Mouse (Mus musculus) MEL (cell line): Measurements from ENCODE around the gene Cmc2. TPM values are rescaled to one million over a fixed set of nuclear protein-coding genes. Genes with fewer than 3 reads are reported as not detected.

ENCODE experiments used
- DNase-seq: peaks from one replicate; pipeline ENCODE4 v3.0.0; 2011; ENCODE audit warnings: low read depth, low spot score
- H3K27ac ChIP-seq: 2 replicates; pipeline ENCODE4 v1.5.1; 2012; ENCODE audit warnings: low read depth, mild to moderate bottlenecking, control low read depth, low read length, moderate library complexity; ENCODE audit not compliant: control insufficient read depth
- H3K27me3 ChIP-seq, 2 experiments: fragments of 150-350 bp in 1 of 2; sonication (generic) in 1 of 2; 2 replicates each; pipeline ENCODE4 v1.6.1; 2012; ENCODE audit warnings: low read length in 2 of 2, mild to moderate bottlenecking in 2 of 2, improper control_type of control experiment in 1 of 2, moderate library complexity in 1 of 2; ENCODE audit not compliant: insufficient read depth in 2 of 2, control insufficient read depth in 1 of 2
- H3K36me3 ChIP-seq, 2 experiments: 2 replicates each; pipeline ENCODE4 v1.6.1; 2012 to 2014; ENCODE audit warnings: low read length in 2 of 2, improper control_type of control experiment in 1 of 2, inconsistent platforms in 1 of 2, mild to moderate bottlenecking in 1 of 2; ENCODE audit not compliant: insufficient read depth in 2 of 2, control insufficient read depth in 1 of 2
- H3K4me1 ChIP-seq, 2 experiments: fragments of 150-350 bp in 1 of 2; sonication (generic) in 1 of 2; 2 replicates each; pipeline ENCODE4 v1.6.1; 2012; ENCODE audit warnings: low read length in 2 of 2, improper control_type of control experiment in 1 of 2, mild to moderate bottlenecking in 1 of 2; ENCODE audit not compliant: insufficient read depth in 2 of 2, control insufficient read depth in 1 of 2
- H3K4me3 ChIP-seq, 2 experiments: fragments of 150-350 bp in 1 of 2; sonication (generic) in 1 of 2; 2 replicates each; pipeline ENCODE4 v1.5.1; 2012; ENCODE audit warnings: low read depth in 2 of 2, low read length in 2 of 2, mild to moderate bottlenecking in 2 of 2, moderate library complexity in 2 of 2, control low read depth in 1 of 2, improper control_type of control experiment in 1 of 2; ENCODE audit not compliant: control insufficient read depth in 1 of 2, insufficient read depth in 1 of 2
- H3K79me2 ChIP-seq: 2 replicates; pipeline ENCODE4 v1.6.1; 2012; ENCODE audit warnings: mild to moderate bottlenecking, low read length, moderate library complexity; ENCODE audit not compliant: control insufficient read depth, poor library complexity, insufficient read depth
- H3K9ac ChIP-seq: 2 replicates; pipeline ENCODE4 v1.6.1; 2012; ENCODE audit warnings: low read depth, mild to moderate bottlenecking, control low read depth, low read length, moderate library complexity; ENCODE audit not compliant: control insufficient read depth, poor library complexity, severe bottlenecking
- H3K9me3 ChIP-seq: fragments of 150-350 bp; sonication (generic); replicated peaks from 2 replicates; pipeline ENCODE4 v1.6.1; 2012; ENCODE audit warnings: mild to moderate bottlenecking, low read length, improper control_type of control experiment, moderate library complexity; ENCODE audit not compliant: insufficient read depth
- CHD2 ChIP-seq: IDR thresholded peaks from 2 replicates; pipeline ENCODE4 v1.6.1; 2011; ENCODE audit warnings: low read length, improper control_type of control experiment
- CTCF ChIP-seq, 3 experiments: IDR thresholded peaks in 2 of 3; conservative IDR thresholded peaks in 1 of 3; 2 replicates each; pipeline ENCODE4 v1.5.1; 2011 to 2012; ENCODE audit warnings: low read length in 3 of 3, low read depth in 2 of 3, mild to moderate bottlenecking in 2 of 3, improper control_type of control experiment in 1 of 3, inconsistent platforms in 1 of 3, mixed read lengths in 1 of 3, moderate library complexity in 1 of 3; ENCODE audit not compliant: control insufficient read depth in 1 of 3, insufficient read depth in 1 of 3, poor library complexity in 1 of 3, severe bottlenecking in 1 of 3
- JUND ChIP-seq: IDR thresholded peaks from 2 replicates; pipeline ENCODE4 v1.6.1; 2011; ENCODE audit warnings: low read depth, mild to moderate bottlenecking, improper control_type of control experiment, low read length
- MAFK ChIP-seq: IDR thresholded peaks from 2 replicates; pipeline ENCODE4 v1.6.1; 2011; ENCODE audit warnings: low read depth, mild to moderate bottlenecking, low read length, improper control_type of control experiment, borderline replicate concordance
- MEF2A ChIP-seq: IDR thresholded peaks from 2 replicates; pipeline ENCODE4 v1.6.1; 2014; ENCODE audit warnings: low read depth, mild to moderate bottlenecking, inconsistent platforms, low read length, improper control_type of control experiment; ENCODE audit not compliant: poor library complexity, insufficient replicate concordance, severe bottlenecking; ENCODE audit errors: extremely low read depth
- NELFE ChIP-seq: IDR thresholded peaks from 2 replicates; pipeline ENCODE4 v1.6.1; 2011; ENCODE audit warnings: low read depth, low read length, improper control_type of control experiment
- POLR2A ChIP-seq, 2 experiments: IDR thresholded peaks; 2 replicates each; pipeline ENCODE4 v1.6.1; 2011 to 2012; ENCODE audit warnings: low read length in 2 of 2, mild to moderate bottlenecking in 2 of 2, control low read depth in 1 of 2, improper control_type of control experiment in 1 of 2, low read depth in 1 of 2, moderate library complexity in 1 of 2; ENCODE audit not compliant: control insufficient read depth in 1 of 2, insufficient read depth in 1 of 2, poor library complexity in 1 of 2
- POLR2AphosphoS2 ChIP-seq: IDR thresholded peaks from 2 replicates; pipeline ENCODE4 v1.6.1; 2011; ENCODE audit warnings: low read length, improper control_type of control experiment
- RAD21 ChIP-seq: IDR thresholded peaks from 2 replicates; pipeline ENCODE4 v1.6.1; 2011; ENCODE audit warnings: mild to moderate bottlenecking, low read depth, low read length, improper control_type of control experiment
- SMC3 ChIP-seq: IDR thresholded peaks from 2 replicates; pipeline ENCODE4 v1.6.1; 2011; ENCODE audit warnings: low read depth, low read length, improper control_type of control experiment
- TBP ChIP-seq: IDR thresholded peaks from 2 replicates; pipeline ENCODE4 v1.8.0; 2011; ENCODE audit warnings: low read depth, low read length, improper control_type of control experiment
- UBTF ChIP-seq: IDR thresholded peaks from 2 replicates; pipeline ENCODE4 v1.6.1; 2012; ENCODE audit warnings: low read depth, mild to moderate bottlenecking, inconsistent platforms, low read length, improper control_type of control experiment, moderate library complexity, borderline replicate concordance; ENCODE audit not compliant: insufficient read depth
- ZKSCAN1 ChIP-seq: IDR thresholded peaks from 2 replicates; pipeline ENCODE4 v1.6.1; 2012; ENCODE audit warnings: low read depth, mild to moderate bottlenecking, inconsistent platforms, low read length, improper control_type of control experiment, moderate library complexity
- ZNF384 ChIP-seq: IDR thresholded peaks from 2 replicates; pipeline ENCODE4 v1.6.1; 2012; ENCODE audit warnings: low read depth, mild to moderate bottlenecking, inconsistent platforms, low read length, improper control_type of control experiment
- polyA plus RNA-seq, 2 experiments: library from polyadenylated mRNA; stranded (reverse) in 1 of 2; unstranded in 1 of 2; fragments of >175 nt in 1 of 2; fragments of >200 nt in 1 of 2; gene quantifications; 2 replicates each; pipeline versions ENCODE4 v1.2.1 to v1.2.4; 2012; ENCODE audit warnings: low replicate concordance in 2 of 2, low read depth in 1 of 2; ENCODE audit not compliant: insufficient read length in 2 of 2, insufficient read depth in 1 of 2, missing spikeins in 1 of 2
- total RNA-seq: library from RNA; depleted of rRNA; stranded (reverse); fragments of 300-350 nt; gene quantifications from 2 replicates; pipeline ENCODE4 v1.2.3, GENCODE M21; 2012

Cmc2 gene
- total and polyA plus RNA-seq, 3 experiments: 65.4 to 111 TPM; not detected in 1

GRCm38 (mm10) chr8:116891446-116891845 is 29.8 kb downstream of the Cmc2 start:
- no peaks in the 10 kb centered on the region for H3K79me2 ChIP-seq
- no peak for DNase-seq
- no peak overlapping the region for H3K27ac ChIP-seq
- H3K9ac ChIP-seq: no peak overlapping the region
- no peak for TF ChIP-seq POLR2AphosphoS2
- no peak for TF ChIP-seq NELFE
- TF ChIP-seq ZKSCAN1: no peak
- no peak for TF ChIP-seq CTCF (IDR thresholded peaks at IDR 0.05 in 2 of 3, conservative IDR thresholded peaks at IDR 0.05 in 1 of 3; ENCODE audit: control insufficient read depth in 1 of 3, insufficient read depth in 1 of 3, low read depth in 2 of 3, low read length in 3 of 3, poor library complexity in 1 of 3, severe bottlenecking in 1 of 3)
- TF ChIP-seq POLR2A (IDR thresholded peaks at IDR 0.05; ENCODE audit: control insufficient read depth in 1 of 2, insufficient read depth in 1 of 2, low read depth in 1 of 2, low read length in 2 of 2, poor library complexity in 1 of 2): no peak
- TF ChIP-seq SMC3: no peak
- TF ChIP-seq UBTF: no peak
- no peak for TF ChIP-seq MAFK
- no peak for TF ChIP-seq RAD21
- no peaks in the 10 kb centered on the region for H3K4me1 ChIP-seq
- H3K4me3 ChIP-seq: no peak overlapping the region
- H3K27me3 ChIP-seq: no peaks in the 10 kb centered on the region
- peaks cover 0 to 2% of the 10 kb centered on the region in 2 experiments; a peak in 2 of 4 replicates for H3K36me3 ChIP-seq
- no peaks in the 10 kb centered on the region for H3K9me3 ChIP-seq

GRCm38 (mm10) chr8:116887813-116888212 is 33.4 kb downstream of the Cmc2 start:
- TF ChIP-seq POLR2A (IDR thresholded peaks at IDR 0.05; ENCODE audit: control insufficient read depth in 1 of 2, insufficient read depth in 1 of 2, low read depth in 1 of 2, low read length in 2 of 2, poor library complexity in 1 of 2) (no peak), JUND (no peak)
- H3K4me1 ChIP-seq: no peaks in the 10 kb centered on the region
- no peaks in the 10 kb centered on the region for H3K27me3 ChIP-seq
- H3K9ac ChIP-seq: no peak overlapping the region
- DNase-seq: no peak
- peaks cover 0 to 2% of the 10 kb centered on the region in 2 experiments; a peak in 2 of 4 replicates for H3K36me3 ChIP-seq
- H3K4me3 ChIP-seq: no peak overlapping the region
- H3K9me3 ChIP-seq: no peaks in the 10 kb centered on the region; the same call in 1 of the 2 replicates
- no peak overlapping the region for H3K27ac ChIP-seq
- H3K79me2 ChIP-seq: no peaks in the 10 kb centered on the region

GRCm38 (mm10) chr8:116881396-116881795 is 39.9 kb downstream of the Cmc2 start:
- Histone ChIP-seq H3K4me3 (no peak overlapping the region), H3K27me3 (no peaks in the 10 kb centered on the region; a peak in 1 of 4 replicates), H3K27ac (no peak overlapping the region), H3K36me3 (no peaks in the 10 kb centered on the region), H3K9me3 (no peaks in the 10 kb centered on the region; the same call in 1 of the 2 replicates), H3K79me2 (no peaks in the 10 kb centered on the region), H3K9ac (no peak overlapping the region), H3K4me1 (no peaks in the 10 kb centered on the region)
- DNase-seq: no peak
- no peak for TF ChIP-seq MEF2A
- TF ChIP-seq CHD2: no peak
- no peak for TF ChIP-seq TBP
- no peak for TF ChIP-seq POLR2AphosphoS2
- peak; percentile 73 for TF ChIP-seq ZNF384
